Mouse (Mus musculus) frontal cortex, postnatal 25 days (tissue): ENCODE data around the gene Gm11596.
"Not testable (repeated sequence)": the region's sequence is repeated elsewhere in the genome, so short reads cannot be mapped to it uniquely, and the experiment has no call there.

Source experiments
- DNase-seq, 2 experiments: peaks; one replicate each; pipeline ENCODE4 v3.0.0; 2022; ENCODE audit warnings: low spot score in 2 of 2

Gm11596 gene

GRCm38 (mm10) chr11:99793367-99793766 is at the start of gene Gm11596:
TSS of gene Gm11596 (minus strand) at chr11:99793467.
- no peak for DNase-seq

DNA sequence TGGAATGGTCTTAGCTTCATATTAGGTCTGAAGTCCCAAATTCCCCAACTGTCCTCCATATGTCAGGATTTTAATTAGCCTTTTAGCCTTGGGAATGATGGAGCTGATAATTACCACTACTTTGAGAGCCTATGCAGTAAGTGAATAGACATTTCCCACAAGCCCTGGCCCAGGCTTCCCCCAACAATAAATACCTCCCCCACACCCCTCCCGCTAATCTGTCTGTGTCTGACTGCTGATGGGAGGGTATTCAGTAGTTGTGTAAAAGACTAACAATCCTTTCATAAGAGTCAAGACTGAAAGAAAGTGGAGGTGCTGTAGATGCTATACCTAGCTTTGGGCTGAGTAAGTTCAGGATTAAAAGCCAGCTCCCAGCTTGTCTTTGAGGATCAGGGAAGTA is 48.9 kb upstream of the Gm11596 start:
- no peak for DNase-seq

DNA sequence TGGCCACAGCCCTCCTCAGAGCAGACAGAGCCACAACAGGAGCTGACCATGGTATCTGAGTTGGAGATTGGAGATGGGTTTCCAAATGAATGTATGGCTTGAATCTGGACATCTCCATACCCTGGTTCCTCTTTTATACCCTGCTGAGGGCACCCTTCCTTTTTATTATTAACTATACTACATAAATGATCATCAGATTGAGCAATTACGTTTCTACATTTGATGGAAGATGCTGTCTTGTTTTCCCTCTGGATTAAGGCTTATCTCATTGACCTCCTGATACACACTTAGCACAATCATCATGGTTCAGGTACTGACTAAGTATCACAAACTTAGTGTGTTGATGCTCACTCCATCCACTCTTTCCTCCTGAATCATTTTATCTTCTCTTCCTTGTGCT is 44.7 kb upstream of the Gm11596 start, which contains the start of gene 2300003K06Rik:
Gene 2300003K06Rik (minus strand): TSS at position 101 of the 400 bp plus-strand sequence.
- DNase-seq = no peak

GRCm38 (mm10) chr11:99815566-99815965 is 22.3 kb upstream of the Gm11596 start, which contains the start of gene Gm11564:
TSS of gene Gm11564 (minus strand) at chr11:99815666.
- not testable (repeated sequence) for DNase-seq

GRCm38 (mm10) chr11:99809792-99810191 is 16.5 kb upstream of the Gm11596 start, which contains the start of gene Krtap4-13:
TSS of gene Krtap4-13 (minus strand) at chr11:99809892.
- not testable (repeated sequence) for DNase-seq

- DNase-seq = not testable (repeated sequence)
Measured at GRCm38 (mm10) chr11:99804346-99804745, 11.1 kb upstream of the Gm11596 start, which contains the start of gene Gm11554. TSS of gene Gm11554 (minus strand) at chr11:99804446.

DNA sequence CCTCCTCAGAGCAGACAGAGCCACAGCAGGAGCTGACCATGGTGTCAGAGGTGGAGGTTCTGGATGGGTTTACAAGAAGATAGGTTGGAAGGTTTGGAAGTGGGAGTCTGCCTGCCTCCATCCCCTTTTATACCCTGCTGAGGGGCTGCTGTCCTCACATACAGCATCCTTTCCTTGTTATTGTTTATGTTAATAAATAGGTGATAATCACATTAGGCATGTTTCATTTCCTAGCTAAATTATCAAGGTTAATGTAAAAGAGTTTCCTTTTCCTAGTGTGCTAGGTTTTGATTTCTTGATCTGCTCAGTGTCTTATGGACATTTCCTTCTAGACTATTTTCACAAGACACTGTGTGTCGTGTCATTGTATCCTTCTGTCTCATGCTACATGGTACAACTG is 5.6 kb upstream of the Gm11596 start, which contains the start of gene Gm11569:
Gene Gm11569 (minus strand): TSS at position 101 of the 400 bp plus-strand sequence.
- not testable (repeated sequence) for DNase-seq

DNA sequence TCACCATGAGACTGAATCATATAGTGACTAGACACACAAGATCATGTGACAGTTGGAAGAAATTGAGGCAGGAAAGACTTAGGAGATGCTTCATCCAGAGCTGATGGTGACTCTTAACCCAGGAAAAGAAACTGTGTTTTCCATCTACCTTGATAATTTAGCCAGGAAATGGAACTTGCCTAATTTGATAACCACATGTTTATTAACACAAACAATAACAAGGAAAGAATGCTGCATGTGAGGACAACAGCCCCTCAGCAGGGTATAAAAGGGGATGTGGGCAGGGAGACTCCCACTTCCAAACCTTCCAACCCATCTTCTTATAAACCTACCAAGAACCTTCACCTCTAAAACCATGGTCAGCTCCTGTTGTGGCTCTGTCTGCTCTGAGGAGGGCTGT is 8.4 kb downstream of the Gm11596 start, which contains the start of gene Krtap4-9:
Gene Krtap4-9 (plus strand): TSS at position 301 of the 400 bp plus-strand sequence.
- DNase-seq = not testable (repeated sequence)

- DNase-seq = no peak
Measured at GRCm38 (mm10) chr11:99780604-99781003, 12.7 kb downstream of the Gm11596 start, which contains the start of gene Krtap4-8. TSS of gene Krtap4-8 (minus strand) at chr11:99780704.

- DNase-seq = no peak
Measured at GRCm38 (mm10) chr11:99778401-99778800, 14.9 kb downstream of the Gm11596 start.

- not testable (repeated sequence) for DNase-seq
Measured at GRCm38 (mm10) chr11:99772813-99773212, 20.5 kb downstream of the Gm11596 start, which contains the start of gene Gm11595. TSS of gene Gm11595 (minus strand) at chr11:99772913.

GRCm38 (mm10) chr11:99768410-99768809 is 24.9 kb downstream of the Gm11596 start:
- DNase-seq = no peak

- no peak for DNase-seq
Measured at GRCm38 (mm10) chr11:99758877-99759276, 34.4 kb downstream of the Gm11596 start.

DNA sequence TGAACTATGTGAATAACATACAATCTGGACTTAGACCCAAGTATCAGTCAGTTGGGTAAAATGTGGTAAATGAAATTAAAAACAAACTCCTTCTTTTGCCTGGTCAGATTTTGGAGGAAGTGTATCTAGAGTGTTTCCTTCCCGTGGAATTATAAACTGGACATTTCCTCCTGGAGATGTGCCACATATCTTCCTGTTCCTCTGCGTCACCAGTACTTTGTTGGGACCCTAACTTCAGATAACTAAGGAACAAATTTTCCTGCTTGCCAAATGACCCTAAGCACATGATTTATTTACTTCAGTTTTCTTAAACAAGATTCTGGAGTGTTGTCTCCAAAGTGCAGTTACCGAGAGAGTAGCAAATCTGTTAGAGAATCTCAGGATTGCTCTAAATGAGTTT is 49.3 kb downstream of the Gm11596 start:
- no peak for DNase-seq
